ENCODE assay signal across 9 mouse cellular contexts in genomic region chr17:56502526-56502925, GRCm38 (mm10). TPM values are rescaled to one million over a fixed set of nuclear protein-coding genes. Genes with fewer than 3 reads are reported as not detected.
A peak's percentile ranks its signal among the peaks of the same experiment; 100 is the strongest.
DNase-seq lines count a peak whose midpoint lies in the region; ATAC-seq and TF ChIP-seq lines count a peak whose summit lies in the region.
"Had no signal": no experiment of that assay in that cellular context is flagged by ENCODE, and none has a peak within 500 bp of the region (broad histone marks: within the 10 kb centered on the region; RNA-seq: fewer than 3 reads in every experiment).

No protein-coding gene starts in this region.

- H3K79me2 ChIP-seq in MEL (ENCODE audit: control insufficient read depth, insufficient read depth, low read length, poor library complexity): no peaks in the 10 kb centered on the region; the same call in 1 of the 2 replicates

- H3K27me3 ChIP-seq in heart, embryonic 10.5 days (ENCODE audit: insufficient read depth, poor library complexity, severe bottlenecking): no peaks in the 10 kb centered on the region
- peaks cover 2 to 5% of the 10 kb centered on the region in 2 experiments; a peak in 2 of 4 replicates for H3K27me3 ChIP-seq in MEL (ENCODE audit: control insufficient read depth in 1 of 2, insufficient read depth in 2 of 2, low read length in 2 of 2)
- H3K27me3 ChIP-seq in cerebellum, adult 2 months (ENCODE audit: control insufficient read depth, insufficient read depth, low read length): no peaks in the 10 kb centered on the region
- H3K27me3 ChIP-seq in hindbrain, embryonic 11.5 days (ENCODE audit: control insufficient read depth, insufficient read depth, low read length): no peaks in the 10 kb centered on the region
- H3K27me3 ChIP-seq in lung, embryonic 16.5 days (ENCODE audit: control insufficient read depth, insufficient read depth, low read depth, low read length): no peaks in the 10 kb centered on the region
- no peaks in the 10 kb centered on the region for H3K27me3 ChIP-seq in limb, embryonic 10.5 days (ENCODE audit: low read depth, poor library complexity, severe bottlenecking)

- peaks cover 3% of the 10 kb centered on the region; the same call in 1 of the 2 replicates for H3K4me1 ChIP-seq in heart, embryonic 10.5 days
- H3K4me1 ChIP-seq in MEL (ENCODE audit: control insufficient read depth in 1 of 2, insufficient read depth in 2 of 2, low read length in 2 of 2): peaks cover 0 to 6% of the 10 kb centered on the region in 2 experiments; a peak in 1 of 4 replicates
- peaks cover 21% of the 10 kb centered on the region for H3K4me1 ChIP-seq in cerebellum, adult 2 months (ENCODE audit: control insufficient read depth, insufficient read depth, low read length)
- H3K4me1 ChIP-seq in hindbrain, embryonic 11.5 days (replicated peaks; ENCODE audit: control insufficient read depth, insufficient read depth, low read length): no peaks in the 10 kb centered on the region
- no peaks in the 10 kb centered on the region; the same call in 1 of the 2 replicates for H3K4me1 ChIP-seq in lung, embryonic 16.5 days (replicated peaks; ENCODE audit: control insufficient read depth, insufficient read depth, low read length)
- peaks cover 20% of the 10 kb centered on the region for H3K4me1 ChIP-seq in limb, embryonic 10.5 days

- 32% methylated on average over 9 of the region's 9 CpGs for WGBS in heart, embryonic 10.5 days
- 13% methylated on average over 9 of the region's 9 CpGs for WGBS in cerebellum, adult 2 months
- WGBS in hindbrain, embryonic 11.5 days: 35% methylated on average over 9 of the region's 9 CpGs
- WGBS in lung, embryonic 16.5 days: 23% methylated on average over 9 of the region's 9 CpGs
- WGBS in limb, embryonic 10.5 days: 41% methylated on average over 9 of the region's 9 CpGs

- peak; percentile 63 for DNase-seq in heart, postnatal 4 days
- DNase-seq in heart, embryonic 10.5 days (ENCODE audit: low spot score): no peak
- DNase-seq in MEL (ENCODE audit: low read depth, low spot score): peak; percentile 22
- DNase-seq in cerebellum, adult 2 months: peak; percentile 78 to 80
- DNase-seq in hindbrain, embryonic 11.5 days (ENCODE audit: low spot score): no peak
- DNase-seq in right cerebral cortex, postnatal 4 days: peak; percentile 83
- no peak for DNase-seq in limb, embryonic 10.5 days (ENCODE audit: low spot score)

- ATAC-seq in hindbrain, embryonic 11.5 days (ENCODE audit: low FRiP score): 0 out of 2 replicates have a peak, but pooled peaks have one; percentile 17
- peak; percentile 72 for ATAC-seq in lung, embryonic 16.5 days (ENCODE audit: low read depth)

- TF ChIP-seq POLR2A in MEL (IDR thresholded peaks at IDR 0.05; ENCODE audit: control insufficient read depth in 1 of 2, insufficient read depth in 1 of 2, low read depth in 1 of 2, low read length in 2 of 2, poor library complexity in 1 of 2): no peak
- no peak for TF ChIP-seq POLR2A in cerebellum, adult 2 months (IDR thresholded peaks at IDR 0.05; ENCODE audit: borderline replicate concordance, insufficient read depth, low read length)

- H3K9me3 ChIP-seq in heart, embryonic 10.5 days: peaks cover 10% of the 10 kb centered on the region; the same call in 1 of the 2 replicates
- no peaks in the 10 kb centered on the region for H3K9me3 ChIP-seq in MEL (replicated peaks; ENCODE audit: insufficient read depth, low read length)
- H3K9me3 ChIP-seq in hindbrain, embryonic 11.5 days (ENCODE audit: control insufficient read depth, low read length): no peaks in the 10 kb centered on the region
- no peaks in the 10 kb centered on the region for H3K9me3 ChIP-seq in lung, embryonic 16.5 days (ENCODE audit: control insufficient read depth, low read length)
- no peaks in the 10 kb centered on the region; the same call in 1 of the 2 replicates for H3K9me3 ChIP-seq in limb, embryonic 10.5 days (replicated peaks)

- no peak for TF ChIP-seq EP300 in MEL (IDR thresholded peaks at IDR 0.05; ENCODE audit: low read depth in 1 of 2, low read length in 2 of 2)

- peak in 2 of 3 experiments; percentile 19 to 30; a peak in 3 of 6 replicates for TF ChIP-seq CTCF in MEL (IDR thresholded peaks at IDR 0.05 in 2 of 3, conservative IDR thresholded peaks at IDR 0.05 in 1 of 3; ENCODE audit: control insufficient read depth in 1 of 3, insufficient read depth in 1 of 3, low read depth in 2 of 3, low read length in 3 of 3, poor library complexity in 1 of 3, severe bottlenecking in 1 of 3)
- TF ChIP-seq CTCF in cerebellum, adult 2 months (IDR thresholded peaks at IDR 0.05; ENCODE audit: borderline replicate concordance, insufficient read depth, low read depth, low read length): peak; percentile 33; the same call in 1 of the 2 replicates

- no peak overlapping the region for H3K27ac ChIP-seq in heart, embryonic 10.5 days
- no peak overlapping the region for H3K27ac ChIP-seq in MEL (ENCODE audit: control insufficient read depth, low read depth, low read length)
- no peak overlapping the region for H3K27ac ChIP-seq in cerebellum, adult 2 months (ENCODE audit: insufficient read depth, low read length)
- 0 out of 2 replicates have a peak overlapping the region, but pooled peaks have one; percentile 3 for H3K27ac ChIP-seq in hindbrain, embryonic 11.5 days (ENCODE audit: low read depth, low read length)
- no peak overlapping the region for H3K27ac ChIP-seq in lung, embryonic 16.5 days (ENCODE audit: low read length)
- no peak overlapping the region for H3K27ac ChIP-seq in limb, embryonic 10.5 days

- no peak overlapping the region for H3K9ac ChIP-seq in MEL (ENCODE audit: control insufficient read depth, low read depth, low read length, poor library complexity, severe bottlenecking)
- H3K9ac ChIP-seq in hindbrain, embryonic 11.5 days (ENCODE audit: low read depth, low read length): no peak overlapping the region
- H3K9ac ChIP-seq in lung, embryonic 16.5 days (ENCODE audit: low read length): no peak overlapping the region

- no peak; the same call in 1 of the 2 replicates for TF ChIP-seq RAD21 in MEL (IDR thresholded peaks at IDR 0.05; ENCODE audit: low read depth, low read length)

- no peak overlapping the region for H3K4me2 ChIP-seq in hindbrain, embryonic 11.5 days (replicated peaks; ENCODE audit: low read depth, low read length)
- no peak overlapping the region for H3K4me2 ChIP-seq in lung, embryonic 16.5 days (ENCODE audit: low read depth, low read length)

- no peaks in the 10 kb centered on the region for H3K36me3 ChIP-seq in heart, embryonic 10.5 days
- H3K36me3 ChIP-seq in MEL (ENCODE audit: control insufficient read depth in 1 of 2, insufficient read depth in 2 of 2, low read length in 2 of 2): no peaks in the 10 kb centered on the region
- no peaks in the 10 kb centered on the region for H3K36me3 ChIP-seq in hindbrain, embryonic 11.5 days (ENCODE audit: control insufficient read depth, insufficient read depth, low read length)
- H3K36me3 ChIP-seq in lung, embryonic 16.5 days (ENCODE audit: control insufficient read depth, insufficient read depth, low read length): no peaks in the 10 kb centered on the region
- no peaks in the 10 kb centered on the region for H3K36me3 ChIP-seq in limb, embryonic 10.5 days

- no peak overlapping the region for H3K4me3 ChIP-seq in heart, embryonic 10.5 days
- H3K4me3 ChIP-seq in MEL (ENCODE audit: control insufficient read depth in 1 of 2, insufficient read depth in 1 of 2, low read depth in 2 of 2, low read length in 2 of 2): no peak overlapping the region
- H3K4me3 ChIP-seq in cerebellum, adult 2 months (replicated peaks; ENCODE audit: insufficient read depth, low read depth, low read length): no peak overlapping the region
- no peak overlapping the region for H3K4me3 ChIP-seq in hindbrain, embryonic 11.5 days (ENCODE audit: low read depth, low read length)
- no peak overlapping the region for H3K4me3 ChIP-seq in lung, embryonic 16.5 days (ENCODE audit: low read length)
- H3K4me3 ChIP-seq in limb, embryonic 10.5 days: no peak overlapping the region

TF ChIP-seq in MEL, 35 proteins besides CTCF, POLR2A, EP300 and RAD21:
- TF ChIP-seq ZKSCAN1 (IDR thresholded peaks at IDR 0.05; ENCODE audit: low read depth, low read length) (no peak), SMC3 (IDR thresholded peaks at IDR 0.05; ENCODE audit: low read depth, low read length) (peak; percentile 19; the same call in 1 of the 2 replicates)

RNA-seq across cellular contexts. Expression of gene Znrf4, which starts 9.7 kb away (rescaled TPM):
- total RNA-seq in heart, postnatal 4 days (2021): not detected
- not detected in 2 replicates for polyA plus RNA-seq in heart, embryonic 10.5 days (2016; fragmentation: Nextera tagmentation; extraction: Ambion mirVana)
- total RNA-seq in MEL (2012; rRNA removed): not detected in 2 replicates
- polyA plus RNA-seq in MEL (2012; ENCODE audit: insufficient read depth in 1 of 2, insufficient read length in 2 of 2, low read depth in 1 of 2, low replicate concordance in 2 of 2, missing spikeins in 1 of 2): not detected
- not detected in 2 replicates for polyA plus RNA-seq in cerebellum, adult 2 months (2012; rRNA removed)
- polyA plus RNA-seq in hindbrain, embryonic 11.5 days (2014; fragmentation: Nextera tagmentation; extraction: Ambion mirVana): not detected in 2 replicates
- polyA plus RNA-seq in lung, embryonic 16.5 days (2015; fragmentation: Nextera tagmentation; extraction: Ambion mirVana): not detected in 2 replicates
- polyA plus RNA-seq in limb, embryonic 10.5 days (2016; fragmentation: Nextera tagmentation; extraction: Ambion mirVana): not detected in 2 replicates
- polyA plus RNA-seq: heart, embryonic 14.5 days had no signal

RNA-seq across cellular contexts. Expression of gene Ptprs, which starts 26.2 kb away (rescaled TPM):
- total RNA-seq in heart, postnatal 4 days (2021): 100 to 1,000 TPM; 140 to 141 TPM
- polyA plus RNA-seq in heart, embryonic 10.5 days (2016; fragmentation: Nextera tagmentation; extraction: Ambion mirVana): 50.4 and 73.5 TPM in 2 replicates
- total RNA-seq in MEL (2012; rRNA removed): 37.2 and 51.6 TPM in 2 replicates
- polyA plus RNA-seq in MEL (2012; ENCODE audit: insufficient read depth in 1 of 2, insufficient read length in 2 of 2, low read depth in 1 of 2, low replicate concordance in 2 of 2, missing spikeins in 1 of 2): 100 to 1,000 TPM in 1 of 2 experiments, 10 to 100 TPM in 1; 80.9 to 324 TPM
- polyA plus RNA-seq in cerebellum, adult 2 months (2012; rRNA removed): 478 and 518 TPM in 2 replicates
- 142 and 156 TPM in 2 replicates for polyA plus RNA-seq in hindbrain, embryonic 11.5 days (2014; fragmentation: Nextera tagmentation; extraction: Ambion mirVana)
- 59.1 and 59.9 TPM in 2 replicates for polyA plus RNA-seq in lung, embryonic 16.5 days (2015; fragmentation: Nextera tagmentation; extraction: Ambion mirVana)
- 69.5 and 83.2 TPM in 2 replicates for polyA plus RNA-seq in limb, embryonic 10.5 days (2016; fragmentation: Nextera tagmentation; extraction: Ambion mirVana)

RNA-seq across cellular contexts. Expression of gene Gm20219, which starts 51.7 kb away (rescaled TPM):
- under 1 TPM; 0.54 to 0.71 TPM for total RNA-seq in heart, postnatal 4 days (2021)
- 0.33 and 0.50 TPM in 2 replicates for polyA plus RNA-seq in heart, embryonic 10.5 days (2016; fragmentation: Nextera tagmentation; extraction: Ambion mirVana)
- total RNA-seq in MEL (2012; rRNA removed): 0.62 and 0.65 TPM in 2 replicates
- polyA plus RNA-seq in MEL (2012; ENCODE audit: insufficient read depth in 1 of 2, insufficient read length in 2 of 2, low read depth in 1 of 2, low replicate concordance in 2 of 2, missing spikeins in 1 of 2): 1 to 10 TPM in 1 of 2 experiments, not detected in 1; 3.1 TPM
- 7.2 and 7.8 TPM in 2 replicates for polyA plus RNA-seq in cerebellum, adult 2 months (2012; rRNA removed)
- polyA plus RNA-seq in hindbrain, embryonic 11.5 days (2014; fragmentation: Nextera tagmentation; extraction: Ambion mirVana): 1.0 and 1.1 TPM in 2 replicates
- polyA plus RNA-seq in lung, embryonic 16.5 days (2015; fragmentation: Nextera tagmentation; extraction: Ambion mirVana): 4.8 and 4.9 TPM in 2 replicates
- 0.58 and 1.3 TPM in 2 replicates for polyA plus RNA-seq in limb, embryonic 10.5 days (2016; fragmentation: Nextera tagmentation; extraction: Ambion mirVana)

Comparison
In these comparisons a context has a peak if more than half of its experiments do, and no peak if none do; other contexts are left out.
1. DNase-seq: peak in heart, postnatal 4 days (single experiment), MEL (single experiment), cerebellum, adult 2 months (2 of 2) and right cerebral cortex, postnatal 4 days (single experiment); none in heart, embryonic 10.5 days (single experiment), hindbrain, embryonic 11.5 days (single experiment) and limb, embryonic 10.5 days (single experiment).